Mouse (Mus musculus) lung, adult 2 months (tissue): ENCODE data around the gene Ndufs4.

ENCODE experiments used
- CTCF ChIP-seq: fragments of 200-500 bp; IDR thresholded peaks from 2 replicates; pipeline ENCODE4 v1.5.1; 2011; ENCODE audit warnings: mild to moderate bottlenecking, low read length, control low read depth; ENCODE audit not compliant: insufficient read depth
- POLR2A ChIP-seq: fragments of 200-500 bp; IDR thresholded peaks from 2 replicates; pipeline ENCODE4 v1.6.1; 2011; ENCODE audit warnings: low read depth, mild to moderate bottlenecking, control low read depth, low read length, borderline replicate concordance; ENCODE audit errors: extremely low read depth

DNA sequence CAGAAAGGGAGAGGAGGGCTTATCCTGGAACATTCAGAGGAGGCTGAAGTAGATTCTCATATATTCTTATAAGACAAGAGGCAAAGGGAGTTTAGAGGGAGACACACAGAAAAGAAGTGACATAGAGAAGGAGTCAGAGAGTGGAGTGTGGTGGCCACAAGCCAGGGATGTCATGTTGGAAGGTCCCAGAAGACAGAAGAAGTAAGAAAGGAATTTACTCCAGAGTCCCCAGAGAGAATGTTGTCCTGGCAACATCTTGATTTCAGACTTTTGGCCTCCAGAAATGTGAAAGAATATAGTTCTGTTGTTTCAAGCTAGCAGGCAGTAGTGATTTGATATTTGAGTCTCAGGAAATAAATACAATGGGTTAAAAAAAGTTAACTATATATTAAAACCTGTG, 24.3 kb upstream of the Ndufs4 start:
- TF ChIP-seq CTCF: no peak
- TF ChIP-seq POLR2A: no peak
